ENCODE assay signal across 16 mouse cellular contexts in genomic region chr5:65119918-65120317, GRCm38 (mm10). TPM values are rescaled to one million over a fixed set of nuclear protein-coding genes. Genes with fewer than 3 reads are reported as not detected.
DNase-seq lines count a peak whose midpoint lies in the region; ATAC-seq and TF ChIP-seq lines count a peak whose summit lies in the region.
"Had no signal": no experiment of that assay in that cellular context is flagged by ENCODE, and none has a peak within 500 bp of the region (broad histone marks: within the 10 kb centered on the region; RNA-seq: fewer than 3 reads in every experiment).

No protein-coding gene starts in this region.

- no peak for TF ChIP-seq CTCF in lung, adult 2 months (IDR thresholded peaks at IDR 0.05; ENCODE audit: insufficient read depth, low read length)
- TF ChIP-seq CTCF in midbrain, postnatal 0 days (IDR thresholded peaks at IDR 0.05), result no peak

- H3K4me2 ChIP-seq in hindbrain, embryonic 15.5 days, result no peak overlapping the region
- no peak overlapping the region for H3K4me2 ChIP-seq in hindbrain, embryonic 14.5 days (replicated peaks)
- no peak overlapping the region for H3K4me2 ChIP-seq in midbrain, postnatal 0 days (ENCODE audit: low read depth, low read length, poor library complexity, severe bottlenecking)
- H3K4me2 ChIP-seq: hindbrain, embryonic 12.5 days; kidney, embryonic 15.5 days; limb, embryonic 15.5 days had no signal

- H3K27me3 ChIP-seq in hindbrain, embryonic 15.5 days, result no peaks in the 10 kb centered on the region
- no peaks in the 10 kb centered on the region for H3K27me3 ChIP-seq in hindbrain, embryonic 14.5 days (ENCODE audit: control insufficient read depth, insufficient read depth, low read length)
- no peaks in the 10 kb centered on the region for H3K27me3 ChIP-seq in megakaryocyte, embryonic 14.5 days (replicated peaks)
- no peaks in the 10 kb centered on the region for H3K27me3 ChIP-seq in midbrain, postnatal 0 days (ENCODE audit: insufficient read depth, low read length)
- H3K27me3 ChIP-seq: CH12.LX; hindbrain, embryonic 12.5 days; kidney, embryonic 15.5 days; limb, embryonic 15.5 days; Patski had no signal

- no peak overlapping the region for H3K4me3 ChIP-seq in hindbrain, embryonic 15.5 days
- no peak overlapping the region for H3K4me3 ChIP-seq in hindbrain, embryonic 14.5 days (replicated peaks; ENCODE audit: low read length)
- H3K4me3 ChIP-seq in brown adipose tissue, adult 24 weeks (ENCODE audit: insufficient read depth, low read depth, low read length), result no peak overlapping the region
- H3K4me3 ChIP-seq in lung, adult 2 months (replicated peaks; ENCODE audit: extremely low read depth, low read depth, low read length), result no peak overlapping the region
- peak overlapping the region; percentile 18 for H3K4me3 ChIP-seq in megakaryocyte, embryonic 14.5 days (replicated peaks)
- H3K4me3 ChIP-seq in midbrain, postnatal 0 days (ENCODE audit: low read depth, low read length), result no peak overlapping the region
- H3K4me3 ChIP-seq: hindbrain, embryonic 12.5 days; kidney, embryonic 15.5 days; limb, embryonic 15.5 days had no signal

- no peaks in the 10 kb centered on the region for H3K9me3 ChIP-seq in hindbrain, embryonic 15.5 days
- H3K9me3 ChIP-seq in hindbrain, embryonic 14.5 days (ENCODE audit: control insufficient read depth, low read length), result no peaks in the 10 kb centered on the region
- no peaks in the 10 kb centered on the region for H3K9me3 ChIP-seq in megakaryocyte, embryonic 14.5 days
- H3K9me3 ChIP-seq in midbrain, postnatal 0 days (ENCODE audit: low read length), result no peaks in the 10 kb centered on the region
- H3K9me3 ChIP-seq: hindbrain, embryonic 12.5 days; kidney, embryonic 15.5 days; limb, embryonic 15.5 days had no signal

- WGBS in hindbrain, embryonic 15.5 days, result 69% methylated on average over 3 of the region's 3 CpGs
- WGBS in hindbrain, embryonic 14.5 days, result 77% methylated on average over 3 of the region's 3 CpGs
- WGBS in lung, adult 2 months, result 35% methylated on average over 3 of the region's 3 CpGs
- 67% methylated on average over 3 of the region's 3 CpGs for WGBS in midbrain, postnatal 0 days

- H3K36me3 ChIP-seq in hindbrain, embryonic 15.5 days, result no peaks in the 10 kb centered on the region
- 0 out of 2 replicates have a peak, but pooled peaks cover 3% of the 10 kb centered on the region for H3K36me3 ChIP-seq in hindbrain, embryonic 14.5 days (replicated peaks; ENCODE audit: control insufficient read depth, insufficient read depth)
- H3K36me3 ChIP-seq in megakaryocyte, embryonic 14.5 days (replicated peaks; ENCODE audit: low read length), result peaks cover 48% of the 10 kb centered on the region
- H3K36me3 ChIP-seq in midbrain, postnatal 0 days (ENCODE audit: insufficient read depth, low read length), result no peaks in the 10 kb centered on the region

- H3K4me1 ChIP-seq in hindbrain, embryonic 15.5 days (replicated peaks), result no peaks in the 10 kb centered on the region
- H3K4me1 ChIP-seq in hindbrain, embryonic 14.5 days (replicated peaks; ENCODE audit: control insufficient read depth, insufficient read depth, low read length), result no peaks in the 10 kb centered on the region
- H3K4me1 ChIP-seq in brown adipose tissue, adult 24 weeks (ENCODE audit: control insufficient read depth, insufficient read depth, insufficient read length, low read length), result peaks cover 25% of the 10 kb centered on the region
- H3K4me1 ChIP-seq in lung, adult 2 months (ENCODE audit: control insufficient read depth, insufficient read depth, low read length), result peaks cover 29% of the 10 kb centered on the region
- peaks cover 44% of the 10 kb centered on the region for H3K4me1 ChIP-seq in megakaryocyte, embryonic 14.5 days
- H3K4me1 ChIP-seq in midbrain, postnatal 0 days (ENCODE audit: insufficient read depth, low read length), result no peaks in the 10 kb centered on the region
- H3K4me1 ChIP-seq: hindbrain, embryonic 12.5 days; kidney, embryonic 15.5 days; limb, embryonic 15.5 days had no signal

- no peak for ATAC-seq in hindbrain, embryonic 15.5 days (ENCODE audit: low FRiP score, low read depth)
- ATAC-seq in hindbrain, embryonic 14.5 days (ENCODE audit: low FRiP score), result no peak
- ATAC-seq in frontal cortex, adult (ENCODE audit: low TSS enrichment), result no peak
- ATAC-seq in midbrain, postnatal 0 days (ENCODE audit: low FRiP score), result no peak
- ATAC-seq: Patski had no signal

- H3K9ac ChIP-seq in hindbrain, embryonic 15.5 days, result no peak overlapping the region
- no peak overlapping the region for H3K9ac ChIP-seq in hindbrain, embryonic 14.5 days
- H3K9ac ChIP-seq in midbrain, postnatal 0 days (replicated peaks; ENCODE audit: low read length, poor library complexity, severe bottlenecking), result no peak overlapping the region
- H3K9ac ChIP-seq: hindbrain, embryonic 12.5 days; kidney, embryonic 15.5 days; limb, embryonic 15.5 days had no signal

- 0 out of 2 replicates have a peak overlapping the region, but pooled peaks have one; percentile 17 for H3K27ac ChIP-seq in hindbrain, embryonic 15.5 days (replicated peaks)
- H3K27ac ChIP-seq in hindbrain, embryonic 14.5 days, result no peak overlapping the region
- H3K27ac ChIP-seq in brown adipose tissue, adult 24 weeks (replicated peaks; ENCODE audit: low read depth, low read length), result 0 out of 2 replicates have a peak overlapping the region, but pooled peaks have one; percentile 10
- H3K27ac ChIP-seq in midbrain, postnatal 0 days (ENCODE audit: low read depth, low read length), result no peak overlapping the region
- H3K27ac ChIP-seq: hindbrain, embryonic 12.5 days; kidney, embryonic 15.5 days; limb, embryonic 15.5 days had no signal

- no peak for DNase-seq in hindbrain, embryonic 14.5 days (ENCODE audit: low spot score)
- no peak for DNase-seq in lung, adult 2 months
- DNase-seq in midbrain, postnatal 0 days (ENCODE audit: low spot score), result no peak
- DNase-seq: adrenal gland, adult 2 months; midbrain, embryonic 14.5 days; right cerebral cortex, postnatal 14 days had no signal

- 0 out of 2 replicates have a peak, but pooled peaks have one; percentile 18 for TF ChIP-seq POLR2A in lung, adult 2 months (IDR thresholded peaks at IDR 0.05; ENCODE audit: borderline replicate concordance, extremely low read depth, low read depth, low read length)

RNA-seq across cellular contexts. Expression of gene Klhl5, which starts 12.6 kb away (rescaled TPM):
- 45.8 and 47.3 TPM in 2 replicates for polyA plus RNA-seq in hindbrain, embryonic 15.5 days (2015; fragmentation: Nextera tagmentation; extraction: Ambion mirVana)
- 49.2 and 53.1 TPM in 2 replicates for polyA plus RNA-seq in hindbrain, embryonic 14.5 days (2014; fragmentation: Nextera tagmentation; extraction: Ambion mirVana)
- 33.9 and 41.4 TPM in 2 replicates for polyA plus RNA-seq in brown adipose tissue, adult 24 weeks (2012; ENCODE audit: insufficient read depth, insufficient read length, missing spikeins)
- polyA plus RNA-seq in lung, adult 2 months (2012; rRNA removed), result 103 and 122 TPM in 2 replicates
- polyA plus RNA-seq in megakaryocyte, embryonic 14.5 days (2012; ENCODE audit: insufficient read depth, low replicate concordance), result 6.1 and 11.0 TPM in 2 replicates
- 62.1 and 64.4 TPM in 2 replicates for total RNA-seq in midbrain, postnatal 0 days (2014; rRNA removed)
- polyA plus RNA-seq in midbrain, postnatal 0 days (2015; fragmentation: Nextera tagmentation; extraction: Ambion mirVana), result 56.6 and 61.2 TPM in 2 replicates

RNA-seq across cellular contexts. Expression of gene Tmem156, which starts 28.0 kb away (rescaled TPM):
- 0.14 TPM in 1 of 2 replicates, not detected in the other for polyA plus RNA-seq in hindbrain, embryonic 15.5 days (2015; fragmentation: Nextera tagmentation; extraction: Ambion mirVana)
- polyA plus RNA-seq in hindbrain, embryonic 14.5 days (2014; fragmentation: Nextera tagmentation; extraction: Ambion mirVana), result not detected in 2 replicates
- polyA plus RNA-seq in brown adipose tissue, adult 24 weeks (2012; ENCODE audit: insufficient read depth, insufficient read length, missing spikeins), result not detected in 2 replicates
- 0.49 and 1.5 TPM in 2 replicates for polyA plus RNA-seq in lung, adult 2 months (2012; rRNA removed)
- not detected in 2 replicates for polyA plus RNA-seq in megakaryocyte, embryonic 14.5 days (2012; ENCODE audit: insufficient read depth, low replicate concordance)
- not detected in 2 replicates for total RNA-seq in midbrain, postnatal 0 days (2014; rRNA removed)
- 0.11 and 0.23 TPM in 2 replicates for polyA plus RNA-seq in midbrain, postnatal 0 days (2015; fragmentation: Nextera tagmentation; extraction: Ambion mirVana)
- polyA plus RNA-seq: adrenal gland, adult 2 months; hindbrain, embryonic 12.5 days; midbrain, embryonic 14.5 days; neural tube, embryonic 14.5 days; Patski had no signal

Comparison
In these comparisons a context has a peak if more than half of its experiments do, and no peak if none do; other contexts are left out.
1. H3K27ac ChIP-seq: peak in hindbrain, embryonic 15.5 days (single experiment) and brown adipose tissue, adult 24 weeks (single experiment); none in hindbrain, embryonic 14.5 days (single experiment) and midbrain, postnatal 0 days (single experiment).